Mouse (Mus musculus) liver, adult (tissue): ENCODE measurements around the gene Foxd2.

Experiments
- GATA4 ChIP-seq: IDR thresholded peaks from 2 replicates; pipeline ENCODE4 v1.6.1; 2014; ENCODE audit warnings: mild to moderate bottlenecking, low read length; ENCODE audit not compliant: insufficient replicate concordance

The Foxd2 gene

DNA sequence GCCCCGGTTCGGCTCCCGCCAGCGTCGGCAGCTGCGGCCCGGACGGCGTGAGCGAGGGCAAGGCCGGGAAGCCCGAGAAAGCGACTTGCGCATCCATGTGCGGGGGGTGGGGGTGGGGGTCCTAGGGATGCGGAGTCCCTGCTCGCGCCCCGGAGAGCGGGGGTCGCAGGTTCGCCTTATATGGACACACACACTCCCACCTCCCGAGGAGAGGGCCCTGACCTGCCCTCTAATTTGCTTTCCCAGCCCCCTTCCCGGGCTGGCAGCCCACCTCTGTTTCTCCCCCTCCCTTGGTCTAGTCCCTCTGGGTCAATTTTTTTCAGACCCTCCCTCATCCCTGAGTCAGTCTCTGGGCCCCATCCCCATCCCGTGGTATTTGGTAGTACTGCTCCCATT is 17.2 kb upstream of the Foxd2 start, which contains the start of gene Foxe3:
Gene Foxe3 (minus strand): TSS at position 97 of the 396 bp plus-strand sequence.
- TF ChIP-seq GATA4 = no peak

DNA sequence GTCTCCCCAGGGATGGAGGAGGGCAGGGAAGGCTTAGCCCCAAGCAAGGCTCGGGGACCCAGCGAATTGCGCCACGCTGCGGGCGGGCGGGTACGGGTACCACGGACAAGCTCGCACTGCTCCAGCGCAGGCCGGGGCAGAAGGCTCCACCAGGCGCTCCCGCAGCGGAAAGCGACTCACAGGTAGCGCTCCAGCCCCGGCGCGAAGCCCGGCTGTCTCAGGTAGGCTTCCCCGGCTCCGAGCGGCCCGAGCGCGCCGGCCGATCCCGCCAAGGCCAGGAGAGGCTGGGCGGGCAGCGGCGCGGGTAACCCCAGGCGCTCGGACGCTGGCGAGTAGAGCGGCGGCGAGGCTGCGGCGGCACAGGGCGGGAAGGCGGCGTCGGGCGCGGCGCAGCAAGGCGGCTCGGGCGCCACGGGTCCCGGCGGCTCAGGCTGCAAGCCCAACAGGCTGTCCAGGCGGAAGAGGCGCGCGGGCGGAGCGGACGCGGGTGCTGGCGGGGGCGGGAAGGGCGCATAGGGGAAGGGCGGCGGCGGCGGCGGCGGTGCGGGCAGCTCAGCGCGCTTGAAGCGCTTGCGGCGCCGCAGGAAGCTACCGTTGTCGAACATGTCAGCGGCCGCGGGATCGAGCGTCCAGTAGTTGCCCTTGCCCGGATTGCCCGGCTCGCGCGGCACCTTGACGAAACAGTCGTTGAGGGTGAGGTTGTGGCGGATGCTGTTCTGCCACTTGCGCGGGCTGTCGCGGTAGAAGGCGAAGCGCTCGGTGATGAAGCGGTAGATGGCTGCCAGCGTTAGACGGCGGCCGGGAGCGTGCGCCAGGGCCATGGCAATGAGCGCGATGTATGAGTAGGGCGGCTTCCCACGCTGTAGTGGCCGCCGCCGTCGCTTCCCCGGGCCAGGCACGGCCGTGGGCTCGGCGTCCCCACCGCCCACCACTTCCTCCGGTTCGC is 16.6 kb upstream of the Foxd2 start:
- no peak for TF ChIP-seq GATA4

DNA sequence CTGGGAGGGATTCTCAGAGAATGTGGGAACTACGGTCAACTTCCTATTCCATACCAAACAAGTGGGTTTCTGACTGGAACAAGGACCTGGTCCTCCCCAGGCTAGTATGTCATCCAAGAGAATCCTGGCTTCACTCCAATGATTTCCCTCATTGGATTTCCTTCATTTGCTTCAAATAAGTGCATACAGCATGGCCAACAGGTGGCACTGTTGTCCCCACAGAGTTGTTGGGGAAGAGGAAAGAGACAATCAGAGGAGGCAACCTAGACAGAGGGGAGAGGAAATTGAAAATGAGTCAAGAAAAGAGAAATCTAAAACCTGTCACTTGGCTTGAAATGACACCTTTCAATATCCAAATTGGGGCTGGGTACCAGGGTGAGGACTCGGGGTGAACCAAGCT is 8.4 kb upstream of the Foxd2 start:
- no peak for TF ChIP-seq GATA4

DNA sequence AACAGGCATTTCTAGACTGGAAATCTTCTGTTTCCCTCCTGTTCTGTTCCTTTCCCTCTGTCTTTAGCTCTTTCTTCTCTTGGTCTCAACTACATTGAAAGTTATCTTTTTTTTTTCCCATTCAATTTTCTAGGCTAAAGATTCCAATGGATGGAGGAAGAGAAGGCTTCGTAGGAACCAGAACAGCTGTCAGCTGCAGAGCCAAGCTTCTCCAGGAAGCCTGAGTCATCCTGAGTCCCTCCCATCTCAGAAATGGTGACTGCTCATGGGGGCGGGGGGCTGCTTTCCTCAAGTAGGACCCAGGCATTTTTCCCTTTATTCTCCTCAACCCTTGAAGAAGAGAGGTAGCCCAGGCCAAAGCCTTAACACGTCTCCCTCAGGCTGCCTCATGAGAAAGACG is 7.4 kb upstream of the Foxd2 start:
- TF ChIP-seq GATA4 = no peak

DNA sequence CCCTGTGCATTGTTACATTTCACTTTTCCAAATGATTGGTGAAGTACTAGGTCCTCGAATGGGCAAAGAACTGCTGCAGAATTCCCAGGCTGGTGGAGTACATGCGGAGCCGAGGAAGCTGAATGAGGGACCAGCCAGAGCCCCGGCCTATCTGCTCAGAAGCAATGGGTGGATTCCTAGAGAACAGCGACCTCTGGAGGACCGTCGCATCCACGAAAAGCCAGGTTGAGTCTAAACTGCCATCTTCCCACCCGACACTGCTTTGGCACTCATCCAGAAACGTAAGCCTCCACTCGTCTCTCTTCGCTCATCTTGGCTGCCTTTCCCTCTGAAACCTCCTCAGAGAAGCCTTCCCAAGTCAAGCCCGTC is 4.9 kb upstream of the Foxd2 start:
- no peak for TF ChIP-seq GATA4

DNA sequence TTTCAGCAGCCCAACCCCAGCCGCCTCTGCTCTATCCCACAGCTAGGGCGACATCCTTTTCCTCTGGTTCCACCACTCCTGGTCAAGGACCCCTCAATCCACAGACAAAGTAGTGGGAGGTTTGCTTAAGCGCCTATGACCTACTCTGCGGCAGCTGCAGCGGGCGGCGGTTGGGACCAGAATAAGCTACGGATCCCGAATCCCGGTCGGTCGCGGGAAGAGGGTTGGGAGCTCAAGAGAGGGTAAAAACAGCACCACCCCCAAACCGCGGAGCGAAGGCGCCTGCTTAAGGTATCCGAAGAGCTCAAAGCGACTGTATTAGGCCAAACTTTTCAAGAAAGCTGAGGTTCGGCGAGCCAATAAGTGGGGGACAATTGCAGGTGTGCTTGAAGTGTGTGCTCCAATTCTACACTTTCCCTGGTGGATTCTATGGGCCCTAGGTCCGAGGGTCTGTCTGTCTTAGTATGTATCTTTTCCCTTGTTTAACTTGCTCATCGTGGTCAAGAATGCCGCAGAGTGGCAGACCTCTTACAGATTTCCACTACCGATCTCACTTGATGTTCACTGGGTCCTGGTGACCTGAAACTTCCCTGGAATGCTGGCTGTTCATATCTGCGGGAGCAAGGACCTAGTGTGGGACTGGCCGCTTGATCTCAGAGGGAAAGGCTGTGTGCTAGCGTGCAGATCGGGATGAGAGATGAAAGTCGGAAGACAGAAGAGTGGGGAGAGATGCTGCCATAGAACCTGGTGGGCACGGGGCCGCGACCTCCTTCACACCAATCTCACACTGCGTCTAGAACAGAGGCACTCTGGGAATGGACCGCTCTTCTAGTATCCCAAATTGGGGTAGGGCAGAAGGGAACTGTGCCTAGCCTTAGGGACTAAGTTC is 4.3 kb upstream of the Foxd2 start:
- TF ChIP-seq GATA4 = no peak

DNA sequence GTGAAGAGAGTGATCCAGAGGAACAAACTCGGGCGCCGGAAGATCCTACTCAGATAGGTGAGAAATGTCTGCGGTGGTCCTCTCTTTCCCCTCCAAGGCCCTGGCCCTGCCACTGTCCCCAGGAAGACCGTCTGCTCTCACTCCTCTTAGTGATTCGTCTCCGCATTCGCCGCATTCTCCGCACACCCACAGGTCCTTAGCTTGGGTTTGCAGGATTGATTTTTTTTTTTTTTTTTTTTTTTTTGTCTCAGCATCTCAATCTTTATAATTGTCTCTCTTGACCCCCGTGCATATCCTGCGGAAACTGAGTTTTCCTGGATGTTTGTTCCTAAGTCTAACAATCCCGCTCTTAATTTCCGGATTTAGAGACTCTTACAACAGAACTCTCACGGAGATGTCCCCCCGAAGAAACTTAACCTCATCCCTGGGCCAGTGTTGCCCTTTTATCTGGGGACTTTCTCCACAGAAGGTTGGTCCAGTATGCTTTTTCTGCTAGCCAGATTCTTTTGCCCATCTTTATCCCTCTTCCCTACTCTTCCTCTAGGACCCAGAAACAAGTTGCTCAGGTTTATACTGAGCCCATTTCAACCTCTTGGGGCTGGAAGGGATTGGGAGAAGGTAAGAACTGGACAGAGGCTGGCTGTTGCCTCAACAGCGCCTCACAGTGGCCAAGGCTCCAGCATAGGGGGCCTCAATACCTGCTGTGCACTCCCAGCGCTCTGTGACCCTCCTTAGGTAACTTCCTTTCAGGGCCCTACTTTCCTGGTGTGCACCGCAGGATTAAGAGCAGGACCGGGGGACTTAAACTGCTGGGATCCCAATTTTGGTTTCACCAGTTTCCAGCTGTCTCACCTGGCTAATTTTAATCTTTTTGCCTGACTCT is 1.2 kb upstream of the Foxd2 start:
- TF ChIP-seq GATA4 = no peak

DNA sequence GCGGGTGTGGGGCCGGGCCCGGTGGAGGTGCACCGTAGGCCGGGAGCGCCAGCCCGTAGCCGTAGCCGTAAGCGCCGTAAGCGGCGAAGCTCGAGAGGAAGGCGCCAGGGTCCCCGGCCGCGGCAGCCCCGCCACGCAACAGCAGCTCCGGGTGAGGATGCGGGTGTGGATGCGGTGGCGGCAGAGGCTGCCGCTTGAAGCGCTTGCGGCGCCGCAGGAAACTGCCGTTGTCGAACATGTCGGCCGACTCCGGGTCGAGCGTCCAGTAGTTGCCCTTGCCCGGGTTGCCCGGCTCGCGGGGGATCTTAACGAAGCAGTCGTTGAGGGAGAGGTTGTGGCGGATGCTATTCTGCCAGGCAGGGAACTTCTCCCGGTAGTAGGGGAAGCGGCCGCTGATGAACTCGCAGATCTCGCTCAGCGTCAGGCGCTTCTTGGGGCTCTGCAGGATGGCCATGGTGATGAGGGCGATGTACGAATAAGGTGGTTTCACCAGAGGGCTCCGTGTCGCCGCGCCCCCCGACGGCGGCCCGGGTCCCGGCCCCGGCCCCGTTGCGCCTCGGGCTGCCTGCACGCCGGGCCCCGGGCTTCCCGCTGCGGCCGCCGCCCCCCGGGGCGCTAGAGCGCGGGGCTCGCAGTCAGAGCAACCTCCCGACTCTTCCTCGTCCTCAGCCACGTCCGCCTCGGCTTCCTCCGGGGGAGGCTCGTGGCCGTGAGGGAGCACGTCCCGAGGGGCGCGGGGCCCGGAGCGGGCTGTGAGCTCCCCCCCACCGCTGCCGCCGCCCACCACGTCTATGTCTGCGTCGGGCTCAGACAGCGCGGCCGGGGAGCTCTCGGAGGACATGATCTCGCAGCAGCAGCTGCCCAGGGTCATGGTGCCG is 483 bp downstream of the Foxd2 start:
- TF ChIP-seq GATA4 = no peak

DNA sequence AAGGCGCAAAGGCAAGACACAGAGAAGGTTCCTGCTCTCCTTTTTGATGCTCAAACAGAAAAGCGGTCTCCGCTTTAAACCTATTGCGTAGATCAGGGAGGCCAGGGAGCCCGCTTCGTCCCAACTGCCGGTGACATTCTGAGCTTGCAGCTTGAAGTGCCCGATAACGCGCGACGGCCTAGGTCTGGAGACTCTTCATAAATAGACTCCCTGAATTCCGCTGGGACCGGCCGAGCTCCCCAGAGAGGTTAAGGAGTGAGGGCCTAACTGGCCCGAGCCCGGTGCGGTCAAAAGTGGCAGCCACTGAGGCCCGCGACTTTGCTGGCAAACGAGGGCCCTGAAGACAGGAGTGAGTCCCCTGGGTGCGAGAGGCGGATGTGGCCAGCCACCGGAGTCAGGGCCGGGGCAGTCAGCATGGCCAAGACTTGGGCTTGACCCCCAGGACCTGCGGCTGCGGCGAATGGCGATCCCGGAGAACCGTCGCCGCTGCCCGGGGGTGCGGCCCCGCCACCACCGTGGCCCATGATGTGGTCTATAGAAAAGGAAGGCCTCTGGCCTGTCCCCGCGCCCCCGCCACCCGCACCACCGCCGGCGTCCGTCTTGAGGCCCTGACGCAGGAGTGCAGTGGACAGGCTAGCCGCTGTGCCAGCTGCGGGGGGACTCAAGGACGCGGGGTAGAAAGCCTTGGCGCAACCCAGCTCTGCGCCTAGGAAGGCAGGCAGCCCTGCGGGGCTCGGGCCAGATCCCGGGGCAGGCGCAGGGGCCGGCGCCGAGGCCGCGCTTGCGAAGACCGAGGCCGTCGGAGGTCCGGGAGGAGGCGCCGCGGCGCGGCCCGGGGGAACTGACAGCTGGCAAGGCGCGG is 1.4 kb downstream of the Foxd2 start:
- TF ChIP-seq GATA4 = no peak

DNA sequence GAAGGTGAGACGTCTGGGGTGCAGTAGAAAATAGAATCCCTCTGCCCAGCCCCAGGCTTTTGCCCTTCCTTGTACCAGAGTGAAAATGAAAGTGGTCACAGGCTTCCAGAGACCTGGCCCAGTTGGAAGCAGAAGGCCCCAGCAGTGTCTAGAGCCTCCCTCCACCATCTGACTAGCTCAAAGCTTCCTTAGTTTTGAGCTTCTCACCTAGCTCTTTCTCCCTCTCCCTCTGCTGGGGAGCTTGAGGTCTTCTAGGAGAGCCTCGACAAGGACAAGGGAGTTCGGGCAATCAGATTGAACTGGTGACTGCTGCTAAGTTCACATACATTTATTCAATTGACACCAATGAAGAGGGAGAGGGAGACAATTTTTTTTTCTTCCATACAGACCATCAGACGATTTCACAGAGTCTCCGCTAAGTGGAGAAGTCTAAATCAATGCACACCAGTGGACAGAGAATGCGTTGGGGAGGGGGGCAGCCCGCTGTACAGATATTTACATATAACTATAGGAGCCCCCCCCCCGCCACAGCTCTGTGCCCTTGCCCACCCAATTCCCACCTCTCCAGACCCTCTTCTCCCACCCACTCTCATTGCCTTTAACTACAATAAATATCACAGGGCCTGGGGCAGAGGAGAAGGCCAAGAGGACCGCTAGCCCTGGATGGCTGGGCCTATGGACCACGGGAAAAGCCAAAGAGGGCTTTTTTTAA is 2.5 kb downstream of the Foxd2 start:
- TF ChIP-seq GATA4 = no peak

DNA sequence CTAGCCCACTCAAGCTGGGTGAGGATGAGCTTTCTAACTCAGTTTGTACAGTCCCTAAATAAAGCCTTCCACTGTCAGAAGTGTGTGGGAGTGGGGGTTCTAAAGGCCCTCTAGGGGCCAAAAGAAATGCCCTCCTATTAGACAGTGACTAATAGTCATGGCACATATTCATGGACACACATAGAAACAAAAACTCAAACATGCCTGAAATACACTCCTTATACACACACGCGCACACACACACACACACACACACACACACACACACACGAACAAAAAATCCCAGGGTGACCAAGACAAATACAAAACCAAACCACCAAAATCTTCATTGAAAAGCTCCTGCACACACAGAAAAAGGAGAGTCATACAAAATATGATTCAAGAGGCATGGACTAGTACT is 3.2 kb downstream of the Foxd2 start:
- TF ChIP-seq GATA4 = no peak

DNA sequence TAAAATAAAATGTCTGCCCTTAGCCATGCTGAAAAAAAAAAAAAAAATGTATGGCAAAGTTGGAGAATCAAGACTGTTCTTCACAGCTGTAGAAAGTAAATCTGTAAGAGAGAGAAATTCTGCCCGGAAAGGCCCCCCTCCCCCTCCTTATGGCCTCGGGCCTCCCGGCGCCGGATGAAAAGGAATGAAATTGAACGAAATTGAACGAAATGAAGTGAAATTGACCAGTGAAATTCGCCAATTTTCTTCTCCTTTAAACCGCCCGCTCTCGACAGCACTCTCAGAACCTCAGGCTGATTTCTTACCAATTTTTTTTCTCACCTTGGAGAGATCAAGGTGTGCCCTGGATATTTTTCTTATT is 5.3 kb downstream of the Foxd2 start:
- TF ChIP-seq GATA4 = no peak

DNA sequence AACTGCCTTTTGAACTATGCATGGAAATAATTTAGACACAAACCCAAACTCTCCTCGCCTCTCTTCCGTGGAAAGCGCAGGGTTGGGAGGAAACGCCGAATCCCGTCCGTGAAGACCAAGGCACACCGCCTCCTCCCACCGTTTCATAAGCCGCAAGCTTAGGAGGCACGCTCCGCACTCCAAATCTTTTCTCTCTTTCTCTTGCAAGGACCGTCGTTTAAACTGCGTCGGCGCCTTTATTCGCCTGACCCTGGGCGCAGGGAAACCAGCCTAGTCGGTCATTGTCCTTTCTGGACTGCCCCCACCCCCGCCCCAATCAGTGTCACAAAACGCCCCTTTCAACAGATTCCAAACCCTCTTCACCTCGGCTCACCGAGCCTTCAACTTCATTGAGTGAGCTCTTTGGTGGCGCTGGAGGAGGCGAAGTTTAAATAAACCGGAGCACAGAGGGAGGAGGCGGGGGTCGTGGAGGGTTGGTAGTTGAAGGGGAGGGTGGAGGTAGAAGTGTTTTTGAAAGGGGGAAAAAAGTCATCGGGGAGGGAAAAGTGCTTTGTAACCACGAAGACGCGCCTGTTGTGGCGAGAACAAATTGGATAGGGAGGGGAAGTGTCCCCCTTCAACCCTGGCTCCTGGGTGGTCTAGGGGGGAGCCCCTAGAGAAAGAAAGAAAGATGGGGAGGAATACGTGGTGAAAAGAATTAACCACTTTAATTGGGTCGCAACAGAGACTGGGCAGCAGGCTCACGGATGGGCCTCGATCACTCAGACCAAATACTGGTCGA is 5.8 kb downstream of the Foxd2 start:
- TF ChIP-seq GATA4 = no peak
